Mouse (Mus musculus): Measurements from ENCODE around the gene Olfr372. TPM values are rescaled to one million over a fixed set of nuclear protein-coding genes. Genes with fewer than 3 reads are reported as not detected.
"Not testable (repeated sequence)": the region's sequence is repeated elsewhere in the genome, so short reads cannot be mapped to it uniquely, and the experiment has no call there.

Gene Olfr372
- polyA plus RNA-seq, 1 experiment from 2014 or later, result not detected

DNA sequence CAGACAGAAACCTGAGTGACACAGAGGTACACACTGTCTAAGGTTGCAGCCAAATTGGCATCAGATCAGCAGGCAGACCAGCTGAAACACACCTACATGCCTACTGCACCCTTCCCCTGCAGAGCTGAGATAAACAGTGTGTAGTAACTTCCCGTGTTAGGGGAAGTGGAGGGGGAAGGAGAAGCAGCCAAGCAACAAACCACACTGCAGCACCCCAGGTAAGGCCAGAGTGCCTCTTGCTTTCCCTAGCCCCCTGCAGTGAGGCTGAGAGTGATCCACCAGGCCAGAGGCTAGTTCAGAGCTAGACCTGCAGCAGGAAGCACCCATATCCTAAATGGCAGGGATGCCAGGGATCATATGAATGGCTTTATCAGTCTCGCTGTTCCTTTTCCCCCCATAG, 23.7 kb upstream of the Olfr372 start:
- H3K36me3 ChIP-seq (ENCODE audit: control insufficient read depth, insufficient read depth, low read length); ATAC-seq (replicated peaks; ENCODE audit: low FRiP score): not testable (repeated sequence)
- WGBS, result 77% methylated on average over 2 of the region's 2 CpGs

GRCm38 (mm10) chr8:72018141-72018540, 22.9 kb upstream of the Olfr372 start:
- DNase-seq (ENCODE audit: low spot score) (no peak), ATAC-seq (replicated peaks; ENCODE audit: low FRiP score) (no peak)
- 69% methylated on average over 2 of the region's 2 CpGs for WGBS
- Histone ChIP-seq H3K27me3 (ENCODE audit: control insufficient read depth, insufficient read depth, low read length) (no peaks in the 10 kb centered on the region), H3K9ac (ENCODE audit: low read length) (no peak overlapping the region), H3K27ac (ENCODE audit: low read depth, low read length) (no peak overlapping the region), H3K9me3 (ENCODE audit: control insufficient read depth, low read length) (no peaks in the 10 kb centered on the region), H3K36me3 (ENCODE audit: control insufficient read depth, insufficient read depth, low read length) (no peaks in the 10 kb centered on the region), H3K4me1 (replicated peaks; ENCODE audit: control insufficient read depth, insufficient read depth, low read length) (no peaks in the 10 kb centered on the region), H3K4me2 (ENCODE audit: low read depth, low read length, severe bottlenecking) (no peak overlapping the region), H3K4me3 (ENCODE audit: low read depth, low read length) (no peak overlapping the region)

More for the DNA sequence above, 23.7 kb upstream of the Olfr372 start:
- not testable (repeated sequence) for H3K4me3 ChIP-seq (ENCODE audit: low read depth, low read length); H3K27ac ChIP-seq (ENCODE audit: low read depth, low read length); H3K9me3 ChIP-seq (ENCODE audit: control insufficient read depth, low read length); DNase-seq (ENCODE audit: low spot score); H3K4me1 ChIP-seq (replicated peaks; ENCODE audit: control insufficient read depth, insufficient read depth, low read length); H3K9ac ChIP-seq (ENCODE audit: low read length); H3K4me2 ChIP-seq (ENCODE audit: low read depth, low read length, severe bottlenecking); H3K27me3 ChIP-seq (ENCODE audit: control insufficient read depth, insufficient read depth, low read length)

GRCm38 (mm10) chr8:72019022-72019421, 22.0 kb upstream of the Olfr372 start:
- not testable (repeated sequence) for H3K27me3 ChIP-seq (ENCODE audit: control insufficient read depth, insufficient read depth, low read length); H3K9ac ChIP-seq (ENCODE audit: low read length); H3K4me1 ChIP-seq (replicated peaks; ENCODE audit: control insufficient read depth, insufficient read depth, low read length); H3K9me3 ChIP-seq (ENCODE audit: control insufficient read depth, low read length); H3K36me3 ChIP-seq (ENCODE audit: control insufficient read depth, insufficient read depth, low read length); ATAC-seq (replicated peaks; ENCODE audit: low FRiP score); DNase-seq (ENCODE audit: low spot score); H3K4me2 ChIP-seq (ENCODE audit: low read depth, low read length, severe bottlenecking); H3K27ac ChIP-seq (ENCODE audit: low read depth, low read length); H3K4me3 ChIP-seq (ENCODE audit: low read depth, low read length)
- WGBS, result 74% methylated on average over 1 of the region's 1 CpGs

GRCm38 (mm10) chr8:72019816-72020215, 21.2 kb upstream of the Olfr372 start:
- Histone ChIP-seq H3K9me3 (ENCODE audit: control insufficient read depth, low read length) (no peaks in the 10 kb centered on the region), H3K4me2 (ENCODE audit: low read depth, low read length, severe bottlenecking) (no peak overlapping the region), H3K4me1 (replicated peaks; ENCODE audit: control insufficient read depth, insufficient read depth, low read length) (no peaks in the 10 kb centered on the region), H3K27me3 (ENCODE audit: control insufficient read depth, insufficient read depth, low read length) (no peaks in the 10 kb centered on the region), H3K4me3 (ENCODE audit: low read depth, low read length) (no peak overlapping the region), H3K27ac (ENCODE audit: low read depth, low read length) (no peak overlapping the region), H3K36me3 (ENCODE audit: control insufficient read depth, insufficient read depth, low read length) (no peaks in the 10 kb centered on the region), H3K9ac (ENCODE audit: low read length) (no peak overlapping the region)
- 71% methylated on average over 2 of the region's 2 CpGs for WGBS
- ATAC-seq (replicated peaks; ENCODE audit: low FRiP score) (no peak), DNase-seq (ENCODE audit: low spot score) (no peak)

DNA sequence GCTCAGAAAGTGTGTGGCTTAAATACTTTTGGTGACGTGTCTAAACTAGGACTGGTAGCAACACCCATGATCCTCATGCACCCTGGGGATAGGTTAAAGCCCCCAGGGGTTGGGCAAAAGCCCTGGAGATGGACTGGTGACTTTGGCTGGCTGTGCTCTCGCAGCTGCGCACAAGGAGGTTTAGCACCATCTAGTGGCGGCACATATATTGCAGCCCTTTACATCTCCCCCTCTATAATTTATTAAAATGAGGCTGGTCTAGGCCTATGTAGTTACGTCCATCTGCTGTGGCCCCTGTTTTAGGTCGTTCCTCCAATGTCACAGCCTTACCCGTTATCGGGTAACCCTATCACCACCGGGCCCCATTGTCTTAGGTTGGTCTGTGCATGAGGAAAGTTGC, 16.1 kb upstream of the Olfr372 start:
- H3K4me1 ChIP-seq (replicated peaks; ENCODE audit: control insufficient read depth, insufficient read depth, low read length); ATAC-seq (replicated peaks; ENCODE audit: low FRiP score); H3K27ac ChIP-seq (ENCODE audit: low read depth, low read length); H3K9me3 ChIP-seq (ENCODE audit: control insufficient read depth, low read length); H3K36me3 ChIP-seq (ENCODE audit: control insufficient read depth, insufficient read depth, low read length); H3K9ac ChIP-seq (ENCODE audit: low read length); DNase-seq (ENCODE audit: low spot score); H3K27me3 ChIP-seq (ENCODE audit: control insufficient read depth, insufficient read depth, low read length); H3K4me3 ChIP-seq (ENCODE audit: low read depth, low read length); H3K4me2 ChIP-seq (ENCODE audit: low read depth, low read length, severe bottlenecking): not testable (repeated sequence)
- 15% methylated on average over 4 of the region's 9 CpGs for WGBS

GRCm38 (mm10) chr8:72032926-72033325, 8.1 kb upstream of the Olfr372 start:
- H3K4me1 ChIP-seq (replicated peaks; ENCODE audit: control insufficient read depth, insufficient read depth, low read length); H3K27me3 ChIP-seq (ENCODE audit: control insufficient read depth, insufficient read depth, low read length); H3K9ac ChIP-seq (ENCODE audit: low read length); H3K36me3 ChIP-seq (ENCODE audit: control insufficient read depth, insufficient read depth, low read length); H3K27ac ChIP-seq (ENCODE audit: low read depth, low read length); ATAC-seq (replicated peaks; ENCODE audit: low FRiP score); DNase-seq (ENCODE audit: low spot score); H3K4me2 ChIP-seq (ENCODE audit: low read depth, low read length, severe bottlenecking); H3K4me3 ChIP-seq (ENCODE audit: low read depth, low read length); H3K9me3 ChIP-seq (ENCODE audit: control insufficient read depth, low read length): not testable (repeated sequence)
- WGBS, result 50% methylated on average over 4 of the region's 4 CpGs

DNA sequence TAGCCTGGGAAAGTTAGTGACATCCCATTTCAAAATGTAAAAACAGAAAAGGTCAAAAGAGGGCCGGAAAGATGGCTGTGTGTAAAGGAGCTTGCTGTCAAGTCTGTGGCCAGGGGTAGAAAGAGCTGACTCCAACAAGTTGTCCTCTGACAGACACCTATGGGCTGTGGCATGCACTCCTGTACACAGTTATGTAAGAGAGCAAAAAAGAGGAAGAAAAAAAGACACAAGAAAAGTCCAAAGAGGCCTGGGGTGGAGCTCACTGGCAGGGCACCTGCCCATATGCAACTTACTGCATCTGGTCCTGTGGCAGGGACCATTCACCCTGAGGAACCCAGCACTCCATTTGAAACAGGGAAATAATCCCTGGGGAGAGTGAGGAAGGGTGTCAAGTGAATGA, 1.5 kb downstream of the Olfr372 start:
- H3K9me3 ChIP-seq (ENCODE audit: control insufficient read depth, low read length), result no peaks in the 10 kb centered on the region
- WGBS, result 88% methylated on average over 1 of the region's 1 CpGs
- H3K4me1 ChIP-seq (replicated peaks; ENCODE audit: control insufficient read depth, insufficient read depth, low read length), result no peaks in the 10 kb centered on the region
- H3K36me3 ChIP-seq (ENCODE audit: control insufficient read depth, insufficient read depth, low read length), result no peaks in the 10 kb centered on the region
- H3K27ac ChIP-seq (ENCODE audit: low read depth, low read length), result no peak overlapping the region
- no peak overlapping the region for H3K9ac ChIP-seq (ENCODE audit: low read length)
- H3K4me2 ChIP-seq (ENCODE audit: low read depth, low read length, severe bottlenecking), result no peak overlapping the region
- no peak for DNase-seq (ENCODE audit: low spot score)
- no peaks in the 10 kb centered on the region for H3K27me3 ChIP-seq (ENCODE audit: control insufficient read depth, insufficient read depth, low read length)
- H3K4me3 ChIP-seq (ENCODE audit: low read depth, low read length), result no peak overlapping the region
- no peak for ATAC-seq (replicated peaks; ENCODE audit: low FRiP score)

DNA sequence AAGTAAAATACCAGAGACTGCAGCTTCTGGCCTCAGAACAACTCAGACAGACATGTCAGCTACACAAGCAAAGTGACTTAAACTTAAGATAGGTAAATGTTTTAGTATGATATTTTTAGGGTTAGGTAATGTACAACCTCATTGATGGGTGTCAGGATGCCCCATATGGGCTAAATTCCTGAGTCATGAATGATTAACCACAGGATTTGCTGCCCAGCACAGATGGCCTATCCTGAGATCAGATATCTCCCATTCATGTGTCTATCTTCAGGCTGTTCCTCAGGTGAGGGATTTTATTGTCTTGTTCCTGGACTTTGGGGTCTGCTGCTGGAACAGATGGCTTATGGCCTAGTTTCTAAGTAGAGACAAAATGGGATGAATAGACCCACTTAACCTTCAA, 13.6 kb downstream of the Olfr372 start:
- ATAC-seq (replicated peaks; ENCODE audit: low FRiP score); DNase-seq (ENCODE audit: low spot score); H3K4me3 ChIP-seq (ENCODE audit: low read depth, low read length); H3K9me3 ChIP-seq (ENCODE audit: control insufficient read depth, low read length); H3K27ac ChIP-seq (ENCODE audit: low read depth, low read length); H3K4me1 ChIP-seq (replicated peaks; ENCODE audit: control insufficient read depth, insufficient read depth, low read length); H3K27me3 ChIP-seq (ENCODE audit: control insufficient read depth, insufficient read depth, low read length); H3K4me2 ChIP-seq (ENCODE audit: low read depth, low read length, severe bottlenecking); H3K36me3 ChIP-seq (ENCODE audit: control insufficient read depth, insufficient read depth, low read length); H3K9ac ChIP-seq (ENCODE audit: low read length): not testable (repeated sequence)

DNA sequence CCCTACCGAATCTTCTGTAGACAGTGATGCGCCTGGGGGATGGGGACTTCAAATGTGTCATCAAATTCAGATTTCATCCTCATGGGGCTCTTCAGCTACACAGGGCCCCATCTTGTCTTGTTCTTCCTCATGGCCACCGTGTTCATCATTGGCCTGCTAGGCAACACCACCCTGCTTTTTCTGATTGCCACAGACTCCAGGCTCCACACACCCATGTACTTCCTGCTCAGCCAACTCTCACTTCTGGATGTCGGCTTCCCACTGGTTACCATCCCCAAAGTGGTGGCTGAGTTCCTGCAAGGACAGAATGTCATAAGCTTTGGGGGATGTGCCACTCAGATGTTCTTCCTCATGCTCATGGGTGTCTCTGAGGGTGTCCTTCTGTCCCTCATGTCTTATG, 16.6 kb downstream of the Olfr372 start:
- H3K27me3 ChIP-seq (ENCODE audit: control insufficient read depth, insufficient read depth, low read length); H3K4me1 ChIP-seq (replicated peaks; ENCODE audit: control insufficient read depth, insufficient read depth, low read length); H3K9ac ChIP-seq (ENCODE audit: low read length); H3K4me3 ChIP-seq (ENCODE audit: low read depth, low read length); H3K36me3 ChIP-seq (ENCODE audit: control insufficient read depth, insufficient read depth, low read length); H3K4me2 ChIP-seq (ENCODE audit: low read depth, low read length, severe bottlenecking); H3K27ac ChIP-seq (ENCODE audit: low read depth, low read length); H3K9me3 ChIP-seq (ENCODE audit: control insufficient read depth, low read length); ATAC-seq (replicated peaks; ENCODE audit: low FRiP score); DNase-seq (ENCODE audit: low spot score): not testable (repeated sequence)
- 93% methylated on average over 3 of the region's 4 CpGs for WGBS
